Mouse (Mus musculus): ENCODE results near the gene Ube2r2. TPM values are rescaled to one million over a fixed set of nuclear protein-coding genes. Genes with fewer than 3 reads are reported as not detected.

Gene Ube2r2
- polyA plus RNA-seq, 1 experiment from 2014 or later = 96.7 TPM

GRCm38 (mm10) chr4:41129836-41130235 is 5.7 kb upstream of the Ube2r2 start:
- H3K4me3 ChIP-seq = no peak overlapping the region
- H3K27ac ChIP-seq (replicated peaks) = no peak overlapping the region
- H3K36me3 ChIP-seq (replicated peaks) = no peaks in the 10 kb centered on the region
- H3K4me1 ChIP-seq = peaks cover 6% of the 10 kb centered on the region
- 87% methylated on average over 3 of the region's 3 CpGs for WGBS
- H3K27me3 ChIP-seq (replicated peaks; ENCODE audit: low read depth, poor library complexity, severe bottlenecking) = no peaks in the 10 kb centered on the region
- DNase-seq (ENCODE audit: low spot score) = no peak
- no peaks in the 10 kb centered on the region for H3K9me3 ChIP-seq

- DNase-seq (ENCODE audit: low spot score) = no peak
- no peaks in the 10 kb centered on the region for H3K9me3 ChIP-seq
- 83% methylated on average over 6 of the region's 6 CpGs for WGBS
- no peak overlapping the region for H3K4me3 ChIP-seq
- peaks cover 13% of the 10 kb centered on the region for H3K4me1 ChIP-seq
- no peak overlapping the region for H3K27ac ChIP-seq (replicated peaks)
- no peaks in the 10 kb centered on the region for H3K27me3 ChIP-seq (replicated peaks; ENCODE audit: low read depth, poor library complexity, severe bottlenecking)
- no peaks in the 10 kb centered on the region for H3K36me3 ChIP-seq (replicated peaks)
Observed at GRCm38 (mm10) chr4:41132471-41132870, 3.1 kb upstream of the Ube2r2 start.

- Histone ChIP-seq H3K4me1 (peaks cover 14% of the 10 kb centered on the region), H3K27me3 (replicated peaks; ENCODE audit: low read depth, poor library complexity, severe bottlenecking) (no peaks in the 10 kb centered on the region), H3K27ac (replicated peaks) (no peak overlapping the region), H3K4me3 (no peak overlapping the region), H3K9me3 (no peaks in the 10 kb centered on the region), H3K36me3 (replicated peaks) (peaks cover 9% of the 10 kb centered on the region)
- WGBS = 81% methylated on average over 6 of the region's 6 CpGs
- no peak for DNase-seq (ENCODE audit: low spot score)
Observed at GRCm38 (mm10) chr4:41133529-41134291, 1.8 kb upstream of the Ube2r2 start.

- WGBS = 1% methylated on average over 40 of the region's 70 CpGs
- Histone ChIP-seq H3K9me3 (peaks cover 3% of the 10 kb centered on the region; the same call in 1 of the 2 replicates), H3K27ac (replicated peaks) (peak overlapping the region; percentile 100), H3K4me3 (peak overlapping the region; percentile 92), H3K36me3 (replicated peaks) (peaks cover 22% of the 10 kb centered on the region), H3K27me3 (replicated peaks; ENCODE audit: low read depth, poor library complexity, severe bottlenecking) (no peaks in the 10 kb centered on the region), H3K4me1 (peaks cover 14% of the 10 kb centered on the region)
- DNase-seq (ENCODE audit: low spot score) = peak; percentile 94
Observed at GRCm38 (mm10) chr4:41134935-41135710, 420 bp upstream of the Ube2r2 start.

GRCm38 (mm10) chr4:41136454-41136805 is 887 bp downstream of the Ube2r2 start:
- peaks cover 3% of the 10 kb centered on the region; the same call in 1 of the 2 replicates for H3K9me3 ChIP-seq
- 0% methylated on average over 4 of the region's 4 CpGs for WGBS
- no peak for DNase-seq (ENCODE audit: low spot score)

GRCm38 (mm10) chr4:41136811-41137210 is 1.3 kb downstream of the Ube2r2 start:
- H3K9me3 ChIP-seq = peaks cover 3% of the 10 kb centered on the region; the same call in 1 of the 2 replicates
- WGBS = 0% methylated on average over 8 of the region's 8 CpGs
- H3K4me1 ChIP-seq = peaks cover 14% of the 10 kb centered on the region
- peak overlapping the region; percentile 100 for H3K27ac ChIP-seq (replicated peaks)
- DNase-seq (ENCODE audit: low spot score) = peak; percentile 30
- peak overlapping the region; percentile 92 for H3K4me3 ChIP-seq
- H3K27me3 ChIP-seq (replicated peaks; ENCODE audit: low read depth, poor library complexity, severe bottlenecking) = no peaks in the 10 kb centered on the region
- peaks cover 38% of the 10 kb centered on the region for H3K36me3 ChIP-seq (replicated peaks)

More at GRCm38 (mm10) chr4:41136454-41136805, 887 bp downstream of the Ube2r2 start:
- Histone ChIP-seq H3K27ac (replicated peaks) (peak overlapping the region; percentile 100), H3K27me3 (replicated peaks; ENCODE audit: low read depth, poor library complexity, severe bottlenecking) (no peaks in the 10 kb centered on the region), H3K4me3 (peak overlapping the region; percentile 92), H3K36me3 (replicated peaks) (peaks cover 35% of the 10 kb centered on the region), H3K4me1 (peaks cover 14% of the 10 kb centered on the region)

- WGBS = 95% methylated on average over 6 of the region's 6 CpGs
- Histone ChIP-seq H3K4me3 (no peak overlapping the region), H3K9me3 (peaks cover 3% of the 10 kb centered on the region; the same call in 1 of the 2 replicates), H3K27ac (replicated peaks) (no peak overlapping the region), H3K36me3 (replicated peaks) (peaks cover 69% of the 10 kb centered on the region), H3K4me1 (peaks cover 6% of the 10 kb centered on the region), H3K27me3 (replicated peaks; ENCODE audit: low read depth, poor library complexity, severe bottlenecking) (no peaks in the 10 kb centered on the region)
- no peak for DNase-seq (ENCODE audit: low spot score)
Observed at GRCm38 (mm10) chr4:41140174-41140875, 4.8 kb downstream of the Ube2r2 start.

- WGBS = 88% methylated on average over 2 of the region's 2 CpGs
- no peak for DNase-seq (ENCODE audit: low spot score)
- H3K4me3 ChIP-seq = no peak overlapping the region
- H3K27me3 ChIP-seq (replicated peaks; ENCODE audit: low read depth, poor library complexity, severe bottlenecking) = no peaks in the 10 kb centered on the region
- peaks cover 86% of the 10 kb centered on the region for H3K36me3 ChIP-seq (replicated peaks)
- no peak overlapping the region for H3K27ac ChIP-seq (replicated peaks)
- H3K9me3 ChIP-seq = peaks cover 3% of the 10 kb centered on the region; the same call in 1 of the 2 replicates
- no peaks in the 10 kb centered on the region; the same call in 1 of the 2 replicates for H3K4me1 ChIP-seq
Observed at GRCm38 (mm10) chr4:41142601-41143000, 7.1 kb downstream of the Ube2r2 start.

- H3K36me3 ChIP-seq (replicated peaks) = peaks cover 57% of the 10 kb centered on the region
- no peak overlapping the region for H3K27ac ChIP-seq (replicated peaks)
- H3K27me3 ChIP-seq (replicated peaks; ENCODE audit: low read depth, poor library complexity, severe bottlenecking) = no peaks in the 10 kb centered on the region
- H3K4me3 ChIP-seq = no peak overlapping the region
- no peaks in the 10 kb centered on the region for H3K9me3 ChIP-seq
- no peak for DNase-seq (ENCODE audit: low spot score)
- no peaks in the 10 kb centered on the region for H3K4me1 ChIP-seq
- 86% methylated on average over 3 of the region's 3 CpGs for WGBS
Observed at GRCm38 (mm10) chr4:41149891-41150290, 14.3 kb downstream of the Ube2r2 start.

- H3K4me3 ChIP-seq = no peak overlapping the region
- DNase-seq (ENCODE audit: low spot score) = no peak
- H3K27me3 ChIP-seq (replicated peaks; ENCODE audit: low read depth, poor library complexity, severe bottlenecking) = no peaks in the 10 kb centered on the region
- H3K27ac ChIP-seq (replicated peaks) = no peak overlapping the region
- no peaks in the 10 kb centered on the region for H3K9me3 ChIP-seq
- H3K4me1 ChIP-seq = no peaks in the 10 kb centered on the region
- 92% methylated on average over 7 of the region's 7 CpGs for WGBS
- peaks cover 46% of the 10 kb centered on the region for H3K36me3 ChIP-seq (replicated peaks)
Observed at GRCm38 (mm10) chr4:41151186-41151585, 15.6 kb downstream of the Ube2r2 start.

- H3K4me3 ChIP-seq = no peak overlapping the region
- WGBS = 96% methylated on average over 3 of the region's 3 CpGs
- H3K27ac ChIP-seq (replicated peaks) = no peak overlapping the region
- DNase-seq (ENCODE audit: low spot score) = no peak
- no peaks in the 10 kb centered on the region for H3K4me1 ChIP-seq
- H3K9me3 ChIP-seq = no peaks in the 10 kb centered on the region
- H3K27me3 ChIP-seq (replicated peaks; ENCODE audit: low read depth, poor library complexity, severe bottlenecking) = no peaks in the 10 kb centered on the region
- H3K36me3 ChIP-seq (replicated peaks) = peaks cover 33% of the 10 kb centered on the region
Observed at GRCm38 (mm10) chr4:41153146-41153545, 17.6 kb downstream of the Ube2r2 start.

GRCm38 (mm10) chr4:41156961-41157360 is 21.4 kb downstream of the Ube2r2 start:
- DNase-seq (ENCODE audit: low spot score) = no peak
- Histone ChIP-seq H3K27me3 (replicated peaks; ENCODE audit: low read depth, poor library complexity, severe bottlenecking) (no peaks in the 10 kb centered on the region), H3K27ac (replicated peaks) (no peak overlapping the region), H3K9me3 (no peaks in the 10 kb centered on the region), H3K4me3 (no peak overlapping the region), H3K36me3 (replicated peaks) (peaks cover 10% of the 10 kb centered on the region; the same call in 1 of the 2 replicates), H3K4me1 (no peaks in the 10 kb centered on the region)
- WGBS = 87% methylated on average over 9 of the region's 9 CpGs
